In genomic region chr7:126775978-126776234, GRCm38 (mm10) we compare ENCODE assay signal across 8 mouse cellular contexts. TPM values are rescaled to one million over a fixed set of nuclear protein-coding genes. Genes with fewer than 3 reads are reported as not detected.
DNase-seq lines count a peak whose midpoint lies in the region; ATAC-seq and TF ChIP-seq lines count a peak whose summit lies in the region.
"Had no signal": no experiment of that assay in that cellular context is flagged by ENCODE, and none has a peak within 500 bp of the region (broad histone marks: within the 10 kb centered on the region; RNA-seq: fewer than 3 reads in every experiment).

No protein-coding gene starts in this region.

- H3K9me3 ChIP-seq in forebrain, embryonic 11.5 days (ENCODE audit: control insufficient read depth, low read length): no peaks in the 10 kb centered on the region
- no peaks in the 10 kb centered on the region for H3K9me3 ChIP-seq in limb, embryonic 12.5 days
- no peaks in the 10 kb centered on the region for H3K9me3 ChIP-seq in neural tube, embryonic 15.5 days (replicated peaks)

- TF ChIP-seq CTCF in layer of hippocampus, adult 2 months (conservative IDR thresholded peaks at IDR 0.05): no peak

- H3K27me3 ChIP-seq in forebrain, embryonic 11.5 days (ENCODE audit: control insufficient read depth, insufficient read depth, low read length): no peaks in the 10 kb centered on the region
- H3K27me3 ChIP-seq in limb, embryonic 12.5 days: no peaks in the 10 kb centered on the region
- no peaks in the 10 kb centered on the region for H3K27me3 ChIP-seq in neural tube, embryonic 15.5 days (replicated peaks)

- ATAC-seq in forebrain, embryonic 11.5 days (replicated peaks; ENCODE audit: low FRiP score): no peak
- ATAC-seq in limb, embryonic 12.5 days (ENCODE audit: insufficient number of reproducible peaks, insufficient read depth, low FRiP score, low TSS enrichment, low read depth): no peak
- ATAC-seq in neural tube, embryonic 15.5 days (ENCODE audit: low FRiP score): no peak

- H3K36me3 ChIP-seq in forebrain, embryonic 11.5 days (ENCODE audit: control insufficient read depth, insufficient read depth, low read length): no peaks in the 10 kb centered on the region
- H3K36me3 ChIP-seq in limb, embryonic 12.5 days: peaks cover 38% of the 10 kb centered on the region; the same call in 1 of the 2 replicates
- peaks cover 15% of the 10 kb centered on the region for H3K36me3 ChIP-seq in neural tube, embryonic 15.5 days

- peak overlapping the region; percentile 83 for H3K4me3 ChIP-seq in layer of hippocampus, adult 2 months
- peak overlapping the region; percentile 67; the same call in 1 of the 2 replicates for H3K4me3 ChIP-seq in forebrain, embryonic 11.5 days (ENCODE audit: low read depth, low read length)
- peak overlapping the region; percentile 82 for H3K4me3 ChIP-seq in limb, embryonic 12.5 days (replicated peaks)
- peak overlapping the region; percentile 87; the same call in 1 of the 2 replicates for H3K4me3 ChIP-seq in neural tube, embryonic 15.5 days (replicated peaks)

- H3K9ac ChIP-seq in forebrain, embryonic 11.5 days (ENCODE audit: low read length): peak overlapping the region; percentile 80; the same call in 1 of the 2 replicates
- H3K9ac ChIP-seq in limb, embryonic 12.5 days (replicated peaks): peak overlapping the region; percentile 85
- H3K9ac ChIP-seq in neural tube, embryonic 15.5 days (replicated peaks): peak overlapping the region; percentile 93

- intact Hi-C loops in gastrocnemius, postnatal 36 days (cut with DNase I): no loop called here

- H3K27ac ChIP-seq in layer of hippocampus, adult 2 months: peak overlapping the region; percentile 99
- H3K27ac ChIP-seq in forebrain, embryonic 11.5 days (ENCODE audit: low read depth, low read length): no peak overlapping the region
- H3K27ac ChIP-seq in limb, embryonic 12.5 days: peak overlapping the region; percentile 93
- peak overlapping the region; percentile 89; the same call in 1 of the 2 replicates for H3K27ac ChIP-seq in neural tube, embryonic 15.5 days (replicated peaks)

- peaks cover 20% of the 10 kb centered on the region; the same call in 1 of the 2 replicates for H3K4me1 ChIP-seq in forebrain, embryonic 11.5 days (replicated peaks; ENCODE audit: control insufficient read depth, insufficient read depth, low read length)
- peaks cover 30% of the 10 kb centered on the region for H3K4me1 ChIP-seq in limb, embryonic 12.5 days (replicated peaks)
- H3K4me1 ChIP-seq in neural tube, embryonic 15.5 days: peaks cover 48% of the 10 kb centered on the region

- WGBS in forebrain, embryonic 11.5 days: 78% methylated on average over 3 of the region's 3 CpGs
- WGBS in limb, embryonic 12.5 days: 55% methylated on average over 3 of the region's 3 CpGs
- WGBS in neural tube, embryonic 15.5 days: 71% methylated on average over 3 of the region's 3 CpGs

- DNase-seq in layer of hippocampus, adult 2 months (ENCODE audit: low spot score in 2 of 2): no peak
- DNase-seq in layer of hippocampus, postnatal 14 days (ENCODE audit: low spot score in 2 of 2): no peak
- DNase-seq in forebrain, embryonic 11.5 days (ENCODE audit: low spot score): no peak
- DNase-seq in Muller cell, postnatal 12 days (ENCODE audit: inconsistent ontology term): no peak
- DNase-seq in gastrocnemius, postnatal 36 days: no peak
- DNase-seq: adrenal gland, adult 8-10 months had no signal

- H3K4me2 ChIP-seq in forebrain, embryonic 11.5 days (ENCODE audit: low read depth, low read length, severe bottlenecking): peak overlapping the region; percentile 97; the same call in 1 of the 2 replicates
- peak overlapping the region; percentile 90 for H3K4me2 ChIP-seq in limb, embryonic 12.5 days
- peak overlapping the region; percentile 95 for H3K4me2 ChIP-seq in neural tube, embryonic 15.5 days

RNA-seq across cellular contexts. Expression of gene Ypel3, which starts 0.8 kb away (rescaled TPM):
- total RNA-seq in layer of hippocampus, adult 2 months (2021): 100 to 1,000 TPM; 283 to 289 TPM
- 100 to 1,000 TPM; 195 to 196 TPM for total RNA-seq in layer of hippocampus, postnatal 14 days (2021)
- polyA plus RNA-seq in forebrain, embryonic 11.5 days (2014; fragmentation: Nextera tagmentation; extraction: Ambion mirVana): 63.9 and 80.5 TPM in 2 replicates
- polyA plus RNA-seq in limb, embryonic 12.5 days (2016; fragmentation: Nextera tagmentation; extraction: Ambion mirVana): 104 and 126 TPM in 2 replicates
- 187 and 207 TPM in 2 replicates for polyA plus RNA-seq in neural tube, embryonic 15.5 days (2015; fragmentation: Nextera tagmentation; extraction: Ambion mirVana)
- 10 to 100 TPM; 77.7 to 97.4 TPM for total RNA-seq in gastrocnemius, postnatal 36 days (2021)

RNA-seq across cellular contexts. Expression of gene Tbx6, which starts 5.4 kb away (rescaled TPM):
- 1 to 10 TPM in 1 of 2 experiments, under 1 TPM in 1; 0.54 to 1.0 TPM for total RNA-seq in layer of hippocampus, adult 2 months (2021)
- under 1 TPM; 0.53 to 0.57 TPM for total RNA-seq in layer of hippocampus, postnatal 14 days (2021)
- 0.28 and 0.61 TPM in 2 replicates for polyA plus RNA-seq in forebrain, embryonic 11.5 days (2014; fragmentation: Nextera tagmentation; extraction: Ambion mirVana)
- 0.50 and 0.68 TPM in 2 replicates for polyA plus RNA-seq in limb, embryonic 12.5 days (2016; fragmentation: Nextera tagmentation; extraction: Ambion mirVana)
- polyA plus RNA-seq in neural tube, embryonic 15.5 days (2015; fragmentation: Nextera tagmentation; extraction: Ambion mirVana): 0.34 and 0.35 TPM in 2 replicates
- under 1 TPM; 0.28 to 0.30 TPM for total RNA-seq in gastrocnemius, postnatal 36 days (2021)

RNA-seq across cellular contexts. Expression of gene Gdpd3, which starts 9.8 kb away (rescaled TPM):
- 1 to 10 TPM; 3.1 to 7.0 TPM for total RNA-seq in layer of hippocampus, adult 2 months (2021)
- 1 to 10 TPM; 2.2 to 2.5 TPM for total RNA-seq in layer of hippocampus, postnatal 14 days (2021)
- polyA plus RNA-seq in forebrain, embryonic 11.5 days (2014; fragmentation: Nextera tagmentation; extraction: Ambion mirVana): 1.5 and 1.9 TPM in 2 replicates
- polyA plus RNA-seq in limb, embryonic 12.5 days (2016; fragmentation: Nextera tagmentation; extraction: Ambion mirVana): 1.3 and 2.4 TPM in 2 replicates
- 1.0 and 1.5 TPM in 2 replicates for polyA plus RNA-seq in neural tube, embryonic 15.5 days (2015; fragmentation: Nextera tagmentation; extraction: Ambion mirVana)
- 1 to 10 TPM in 1 of 2 experiments, under 1 TPM in 1; 0.99 to 1.8 TPM for total RNA-seq in gastrocnemius, postnatal 36 days (2021)

RNA-seq across cellular contexts. Expression of gene Ppp4c, which starts 16.4 kb away (rescaled TPM):
- total RNA-seq in layer of hippocampus, adult 2 months (2021): 10 to 100 TPM; 50.2 to 54.9 TPM
- total RNA-seq in layer of hippocampus, postnatal 14 days (2021): 10 to 100 TPM; 49.0 to 51.8 TPM
- 348 and 392 TPM in 2 replicates for polyA plus RNA-seq in forebrain, embryonic 11.5 days (2014; fragmentation: Nextera tagmentation; extraction: Ambion mirVana)
- polyA plus RNA-seq in limb, embryonic 12.5 days (2016; fragmentation: Nextera tagmentation; extraction: Ambion mirVana): 378 and 401 TPM in 2 replicates
- 154 and 188 TPM in 2 replicates for polyA plus RNA-seq in neural tube, embryonic 15.5 days (2015; fragmentation: Nextera tagmentation; extraction: Ambion mirVana)
- total RNA-seq in gastrocnemius, postnatal 36 days (2021): 10 to 100 TPM; 21.6 to 22.4 TPM

RNA-seq across cellular contexts. Expression of gene Mapk3, which starts 16.5 kb away (rescaled TPM):
- 100 to 1,000 TPM; 170 to 175 TPM for total RNA-seq in layer of hippocampus, adult 2 months (2021)
- 100 to 1,000 TPM; 137 to 142 TPM for total RNA-seq in layer of hippocampus, postnatal 14 days (2021)
- 40.1 and 50.6 TPM in 2 replicates for polyA plus RNA-seq in forebrain, embryonic 11.5 days (2014; fragmentation: Nextera tagmentation; extraction: Ambion mirVana)
- 36.4 and 38.5 TPM in 2 replicates for polyA plus RNA-seq in limb, embryonic 12.5 days (2016; fragmentation: Nextera tagmentation; extraction: Ambion mirVana)
- polyA plus RNA-seq in neural tube, embryonic 15.5 days (2015; fragmentation: Nextera tagmentation; extraction: Ambion mirVana): 104 and 105 TPM in 2 replicates
- 10 to 100 TPM; 15.7 to 21.9 TPM for total RNA-seq in gastrocnemius, postnatal 36 days (2021)
